Mouse (Mus musculus): ENCODE results near the gene AI413582.
A peak's percentile ranks its signal among the peaks of the same experiment; 100 is the strongest.

DNA sequence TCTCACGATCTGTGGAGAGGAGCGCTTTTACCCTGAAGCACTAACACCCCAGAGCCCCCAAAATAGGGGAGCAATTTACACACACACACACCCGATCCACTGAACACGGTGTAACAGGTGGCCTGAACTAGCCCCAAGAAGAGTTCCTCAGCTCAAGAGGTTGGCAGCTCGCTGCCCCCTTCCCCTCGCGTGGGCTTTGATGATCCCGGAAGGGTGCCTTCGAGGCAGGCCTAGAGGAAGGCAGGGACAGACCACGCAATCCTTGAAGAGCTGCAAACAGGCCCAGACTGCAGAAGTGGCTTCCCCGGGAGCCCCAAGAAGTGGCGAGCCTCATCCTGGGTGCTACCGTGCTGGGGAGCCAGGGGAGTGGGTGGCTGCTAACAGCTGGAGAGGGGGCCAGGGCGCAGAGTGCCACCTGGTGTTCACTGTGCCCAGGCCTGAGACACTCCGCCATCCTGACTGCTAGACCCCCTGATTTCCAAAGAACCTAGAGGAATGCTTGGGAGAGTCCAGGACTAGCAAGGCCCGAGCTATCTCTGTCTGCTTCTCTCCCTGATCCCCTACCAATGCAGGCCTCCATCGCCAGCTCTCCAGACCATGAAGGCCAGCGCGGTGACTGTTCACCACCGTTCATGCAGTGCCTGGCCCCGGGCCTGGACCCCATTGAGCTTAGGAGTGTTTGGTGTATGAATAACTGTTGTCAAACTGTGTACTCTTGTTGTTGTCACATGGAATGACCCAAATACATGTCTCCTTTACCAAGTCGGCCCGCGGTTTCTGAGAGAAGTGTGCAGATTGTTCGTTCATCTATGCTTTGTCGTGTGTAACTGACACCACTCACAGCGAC, 51.4 kb downstream of the AI413582 start:
- TF ChIP-seq ELF1 (IDR thresholded peaks at IDR 0.05; ENCODE audit: low read depth, low read length) (no peak), CTCF (IDR thresholded peaks at IDR 0.05 in 2 of 3, conservative IDR thresholded peaks at IDR 0.05 in 1 of 3; ENCODE audit: control insufficient read depth in 1 of 3, insufficient read depth in 1 of 3, low read depth in 2 of 3, low read length in 3 of 3, poor library complexity in 1 of 3, severe bottlenecking in 1 of 3) (peak in 1 of 3 experiments; percentile 9; a peak in 1 of 6 replicates), MYC (IDR thresholded peaks at IDR 0.05; ENCODE audit: low read depth, low read length) (no peak), GABPA (IDR thresholded peaks at IDR 0.05; ENCODE audit: low read depth, low read length) (no peak), CHD1 (IDR thresholded peaks at IDR 0.05; ENCODE audit: low read depth, low read length) (no peak), USF1 (IDR thresholded peaks at IDR 0.05; ENCODE audit: low read depth, low read length) (no peak), KAT2A (conservative IDR thresholded peaks at IDR 0.05; ENCODE audit: low read depth, low read length) (no peak), TBP (IDR thresholded peaks at IDR 0.05; ENCODE audit: low read depth, low read length) (no peak)
